Mouse (Mus musculus) midbrain, postnatal 0 days (tissue): ENCODE results near the gene Cidec. TPM values are rescaled to one million over a fixed set of nuclear protein-coding genes. Genes with fewer than 3 reads are reported as not detected.
A peak's percentile ranks its signal among the peaks of the same experiment; 100 is the strongest.

Experiments used
- ATAC-seq: fragments of 200-750 bp; cut with Nextera tagmentation; 2 replicates; pipeline ENCODE4 v1.8.0; 2017; ENCODE audit warnings: moderate number of reproducible peaks, mild to moderate bottlenecking, moderate TSS enrichment, moderate library complexity; ENCODE audit not compliant: low FRiP score
- DNase-seq: peaks from one replicate; pipeline ENCODE4 v3.0.0-alpha.2; 2015; ENCODE audit warnings: low spot score
- H3K27ac ChIP-seq: fragments of 300-500 bp; sonication (generic); 2 replicates; pipeline ENCODE4 v1.5.1; 2014; ENCODE audit warnings: low read depth, mild to moderate bottlenecking, low read length, mixed read lengths
- H3K27me3 ChIP-seq: fragments of 300-500 bp; sonication (generic); 2 replicates; pipeline ENCODE4 v1.6.1; 2014; ENCODE audit warnings: low read length, control low read depth, mixed read lengths; ENCODE audit not compliant: insufficient read depth
- H3K36me3 ChIP-seq: fragments of 300-500 bp; sonication (generic); 2 replicates; pipeline ENCODE4 v1.6.1; 2014; ENCODE audit warnings: low read length, control low read depth, mixed read lengths; ENCODE audit not compliant: insufficient read depth
- H3K4me1 ChIP-seq: fragments of 300-500 bp; sonication (generic); 2 replicates; pipeline ENCODE4 v1.6.1; 2014; ENCODE audit warnings: mild to moderate bottlenecking, control low read depth, antibody characterized with exemption, low read length, mixed read lengths; ENCODE audit not compliant: insufficient read depth
- H3K4me2 ChIP-seq: fragments of 300-500 bp; sonication (generic); 2 replicates; pipeline ENCODE4 v1.6.1; 2014; ENCODE audit warnings: low read depth, mild to moderate bottlenecking, low read length, mixed read lengths; ENCODE audit not compliant: poor library complexity, severe bottlenecking
- H3K4me3 ChIP-seq: fragments of 300-500 bp; sonication (generic); 2 replicates; pipeline ENCODE4 v1.5.1; 2014; ENCODE audit warnings: low read depth, mild to moderate bottlenecking, low read length, moderate library complexity
- H3K9ac ChIP-seq: fragments of 300-500 bp; sonication (generic); replicated peaks from 2 replicates; pipeline ENCODE4 v1.6.1; 2014; ENCODE audit warnings: mild to moderate bottlenecking, low read length, moderate library complexity, mixed read lengths; ENCODE audit not compliant: poor library complexity, severe bottlenecking
- H3K9me3 ChIP-seq: fragments of 300-500 bp; sonication (generic); 2 replicates; pipeline ENCODE4 v1.6.1; 2016; ENCODE audit warnings: low read length, control low read depth
- CTCF ChIP-seq: IDR thresholded peaks from 2 replicates; pipeline ENCODE4 v1.5.1; 2016; ENCODE audit warnings: antibody characterized with exemption, mild to moderate bottlenecking
- WGBS: fragments of 180-500 bp; shearing (Covaris S2); extraction: QIAGEN DNeasy Blood & Tissue Kit; methylation state at CpG from one replicate; pipeline ENCODE4 v1.1.7; 2014; 5-methylcytosine and 5-hydroxymethylcytosine counted together
- polyA plus RNA-seq: library from polyadenylated mRNA; unstranded; fragments of >200 nt; fragmentation: Nextera tagmentation; extraction: Ambion mirVana; gene quantifications from 2 replicates; pipeline ENCODE4 v1.2.1, GENCODE M21; 2015
- total RNA-seq: library from RNA; depleted of rRNA; stranded (reverse); fragments of >200 nt; gene quantifications from 2 replicates; pipeline ENCODE4 v1.2.3, GENCODE M21; 2014

Gene Cidec
- total and polyA plus RNA-seq, 2 experiments from 2014 or later: 0.09 TPM; not detected in 1

GRCm38 (mm10) chr6:113402094-113402493 lies 33.5 kb downstream of the Cidec start:
- ATAC-seq: no peak
- H3K4me2 ChIP-seq: no peak overlapping the region
- no peak overlapping the region for H3K9ac ChIP-seq
- no peak overlapping the region for H3K4me3 ChIP-seq
- no peaks in the 10 kb centered on the region for H3K27me3 ChIP-seq
- 0 out of 2 replicates have a peak, but pooled peaks cover 12% of the 10 kb centered on the region for H3K36me3 ChIP-seq
- 95% methylated on average over 13 of the region's 13 CpGs for WGBS
- H3K9me3 ChIP-seq: no peaks in the 10 kb centered on the region
- TF ChIP-seq CTCF: no peak
- H3K27ac ChIP-seq: no peak overlapping the region
- no peaks in the 10 kb centered on the region for H3K4me1 ChIP-seq
- no peak for DNase-seq

GRCm38 (mm10) chr6:113396270-113397030 lies 39.1 kb downstream of the Cidec start:
- H3K9me3 ChIP-seq: no peaks in the 10 kb centered on the region
- H3K27me3 ChIP-seq: no peaks in the 10 kb centered on the region
- H3K27ac ChIP-seq: no peak overlapping the region
- ATAC-seq (no peak), DNase-seq (no peak)
- H3K4me2 ChIP-seq: no peak overlapping the region
- TF ChIP-seq CTCF: no peak
- no peak overlapping the region for H3K9ac ChIP-seq
- WGBS: 87% methylated on average over 10 of the region's 10 CpGs
- peaks cover 18% of the 10 kb centered on the region for H3K36me3 ChIP-seq
- H3K4me3 ChIP-seq: no peak overlapping the region
- H3K4me1 ChIP-seq: no peaks in the 10 kb centered on the region

- ATAC-seq: no peak
- Histone ChIP-seq H3K9me3 (no peaks in the 10 kb centered on the region), H3K36me3 (peaks cover 12% of the 10 kb centered on the region), H3K9ac (no peak overlapping the region), H3K27me3 (no peaks in the 10 kb centered on the region), H3K27ac (no peak overlapping the region), H3K4me2 (no peak overlapping the region), H3K4me1 (no peaks in the 10 kb centered on the region), H3K4me3 (no peak overlapping the region)
- TF ChIP-seq CTCF: no peak
- no peak for DNase-seq
- 91% methylated on average over 6 of the region's 6 CpGs for WGBS
Observed at GRCm38 (mm10) chr6:113395501-113395900, 40.1 kb downstream of the Cidec start.

DNA sequence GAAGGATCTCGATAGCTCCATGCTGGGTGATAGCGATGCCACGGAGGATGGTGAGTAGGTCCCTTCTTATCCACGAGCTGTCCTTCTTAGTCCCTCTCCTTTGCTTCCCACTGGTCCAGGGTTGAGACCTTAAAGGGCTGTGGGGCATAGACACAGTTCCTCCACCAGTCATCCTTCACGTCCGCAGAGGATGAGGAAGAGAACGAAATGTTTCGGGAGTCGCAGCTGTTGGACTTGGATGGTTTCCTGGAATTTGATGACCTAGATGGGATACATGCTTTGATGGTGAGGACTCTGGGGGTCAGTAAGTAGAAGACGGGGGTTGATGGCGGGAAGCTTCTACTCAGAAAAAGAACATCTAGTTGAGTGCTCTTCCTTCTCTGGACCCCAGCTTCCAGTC lies 40.7 kb downstream of the Cidec start:
- no peak overlapping the region for H3K9ac ChIP-seq
- H3K4me3 ChIP-seq: no peak overlapping the region
- H3K4me2 ChIP-seq: no peak overlapping the region
- peaks cover 14% of the 10 kb centered on the region for H3K36me3 ChIP-seq
- H3K4me1 ChIP-seq: no peaks in the 10 kb centered on the region
- no peaks in the 10 kb centered on the region for H3K9me3 ChIP-seq
- H3K27ac ChIP-seq: no peak overlapping the region
- DNase-seq (no peak), ATAC-seq (no peak)
- 95% methylated on average over 11 of the region's 11 CpGs for WGBS
- no peaks in the 10 kb centered on the region for H3K27me3 ChIP-seq
- no peak for TF ChIP-seq CTCF

DNA sequence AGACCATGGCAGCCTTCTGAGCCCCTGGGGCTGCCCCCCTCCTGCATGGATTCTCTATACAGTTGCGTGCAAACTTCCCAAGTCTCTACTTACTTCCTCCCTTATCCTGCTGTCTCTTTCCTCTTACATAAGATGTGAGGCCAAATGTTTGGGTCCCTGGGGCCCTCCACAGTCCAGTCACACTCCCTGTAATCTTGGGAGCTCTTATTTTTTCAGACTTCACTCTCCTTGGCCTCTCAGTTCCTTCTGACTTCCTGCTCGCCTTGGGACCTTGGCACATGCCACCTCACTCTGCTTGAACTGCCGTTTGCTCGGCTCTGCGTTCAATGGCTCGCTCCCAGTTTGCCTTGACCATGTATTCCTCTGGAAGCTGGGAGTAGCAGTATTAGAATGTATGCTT lies 41.6 kb downstream of the Cidec start:
- H3K9ac ChIP-seq: no peak overlapping the region
- H3K4me2 ChIP-seq: no peak overlapping the region
- no peaks in the 10 kb centered on the region for H3K4me1 ChIP-seq
- WGBS: 90% methylated on average over 6 of the region's 6 CpGs
- ATAC-seq (no peak), DNase-seq (no peak)
- no peak overlapping the region for H3K4me3 ChIP-seq
- H3K9me3 ChIP-seq: no peaks in the 10 kb centered on the region
- TF ChIP-seq CTCF: no peak
- no peak overlapping the region for H3K27ac ChIP-seq
- H3K27me3 ChIP-seq: no peaks in the 10 kb centered on the region
- H3K36me3 ChIP-seq: peaks cover 22% of the 10 kb centered on the region

DNA sequence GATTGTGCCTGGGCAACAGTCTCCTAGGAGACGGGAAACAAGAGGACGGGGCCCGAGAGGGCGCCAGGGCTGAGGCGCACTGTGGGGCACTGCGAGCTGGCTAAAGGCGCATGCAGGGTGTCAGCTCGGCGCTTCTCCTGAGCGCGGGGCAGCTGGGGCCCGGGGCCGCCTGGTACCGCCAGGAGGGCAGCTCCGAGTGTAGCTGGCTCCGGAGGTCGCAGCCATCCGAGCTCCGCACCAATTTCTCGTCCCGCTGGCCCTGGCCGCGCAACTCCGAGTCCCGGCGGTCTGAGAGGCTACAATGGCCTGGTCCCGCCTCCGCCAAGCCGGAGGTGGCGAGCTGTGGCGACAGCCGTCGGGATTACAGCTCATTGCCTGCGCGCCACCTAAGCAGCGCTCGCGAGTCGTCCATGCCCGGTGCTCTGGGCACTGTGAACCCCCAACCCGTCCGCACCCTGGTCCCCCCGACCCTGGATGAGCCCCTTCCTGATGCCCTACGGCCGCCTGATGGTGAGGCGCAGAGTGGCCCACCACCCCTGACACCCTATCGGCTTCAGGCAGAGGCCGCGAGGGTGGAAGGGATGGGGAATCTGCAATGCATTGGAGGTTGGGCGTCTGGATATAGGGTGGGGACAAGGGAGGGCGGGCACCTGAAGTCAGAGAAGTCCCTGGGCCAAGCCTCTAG lies 43.0 kb downstream of the Cidec start:
- no peak for TF ChIP-seq CTCF
- H3K4me1 ChIP-seq: no peaks in the 10 kb centered on the region
- WGBS: 2% methylated on average over 40 of the region's 51 CpGs

More for the DNA sequence above, 43.0 kb downstream of the Cidec start:
- H3K4me3 ChIP-seq: peak overlapping the region; percentile 36
- H3K9ac ChIP-seq: peak overlapping the region; percentile 72
- ATAC-seq (peak; percentile 86), DNase-seq (peak; percentile 79)
- peaks cover 29% of the 10 kb centered on the region for H3K36me3 ChIP-seq
- H3K27me3 ChIP-seq: no peaks in the 10 kb centered on the region
- no peaks in the 10 kb centered on the region for H3K9me3 ChIP-seq
- H3K4me2 ChIP-seq: peak overlapping the region; percentile 57
- peak overlapping the region; percentile 19 for H3K27ac ChIP-seq
